Mouse (Mus musculus) hindbrain, embryonic 15.5 days (tissue): Measurements from ENCODE around the gene Adgrv1. TPM values are rescaled to one million over a fixed set of nuclear protein-coding genes. Genes with fewer than 3 reads are reported as not detected.
"Not testable (repeated sequence)": the region's sequence is repeated elsewhere in the genome, so short reads cannot be mapped to it uniquely, and the experiment has no call there.

Experiments
- ATAC-seq: fragments of 200-750 bp; cut with Nextera tagmentation; 2 replicates; pipeline ENCODE4 v1.8.0; 2017; ENCODE audit warnings: low read depth, moderate number of reproducible peaks, moderate TSS enrichment; ENCODE audit not compliant: low FRiP score
- H3K27ac ChIP-seq: fragments of 300-500 bp; sonication (generic); replicated peaks from 2 replicates; pipeline ENCODE4 v1.5.1; 2015; ENCODE audit warnings: mild to moderate bottlenecking, inconsistent platforms
- H3K27me3 ChIP-seq: fragments of 300-500 bp; sonication (generic); 2 replicates; pipeline ENCODE4 v1.6.1; 2015; ENCODE audit warnings: control low read depth, inconsistent platforms
- H3K36me3 ChIP-seq: fragments of 300-500 bp; sonication (generic); 2 replicates; pipeline ENCODE4 v1.6.1; 2015; ENCODE audit warnings: control low read depth, inconsistent platforms
- H3K4me1 ChIP-seq: fragments of 300-500 bp; sonication (generic); replicated peaks from 2 replicates; pipeline ENCODE4 v1.6.1; 2015; ENCODE audit warnings: control low read depth, inconsistent platforms
- H3K4me2 ChIP-seq: fragments of 300-500 bp; sonication (generic); 2 replicates; pipeline ENCODE4 v1.6.1; 2015; ENCODE audit warnings: moderate library complexity, mild to moderate bottlenecking, inconsistent platforms
- H3K4me3 ChIP-seq: fragments of 300-500 bp; sonication (generic); 2 replicates; pipeline ENCODE4 v1.5.1; 2015; ENCODE audit warnings: mild to moderate bottlenecking, inconsistent platforms
- H3K9ac ChIP-seq: fragments of 300-500 bp; sonication (generic); 2 replicates; pipeline ENCODE4 v1.6.1; 2015; ENCODE audit warnings: inconsistent platforms
- H3K9me3 ChIP-seq: fragments of 300-500 bp; sonication (generic); 2 replicates; pipeline ENCODE4 v1.6.1; 2016; ENCODE audit warnings: control low read depth, inconsistent platforms
- WGBS: fragments of 180-500 bp; shearing (Covaris S2); methylation state at CpG from one replicate; pipeline ENCODE4 v1.1.7; 2015; 5-methylcytosine and 5-hydroxymethylcytosine counted together
- polyA plus RNA-seq: library from polyadenylated mRNA; unstranded; fragments of >200 nt; fragmentation: Nextera tagmentation; extraction: Ambion mirVana; gene quantifications from 2 replicates; pipeline ENCODE4 v1.2.1, GENCODE M21; 2015

The Adgrv1 gene
- polyA plus RNA-seq, 1 experiment from 2014 or later, result 10.6 TPM

- H3K36me3 ChIP-seq, result no peaks in the 10 kb centered on the region
- H3K27ac ChIP-seq, result no peak overlapping the region
- H3K9ac ChIP-seq, result no peak overlapping the region
- no peaks in the 10 kb centered on the region for H3K4me1 ChIP-seq
- H3K4me2 ChIP-seq, result no peak overlapping the region
- H3K27me3 ChIP-seq, result no peaks in the 10 kb centered on the region
- H3K4me3 ChIP-seq, result no peak overlapping the region
- H3K9me3 ChIP-seq, result no peaks in the 10 kb centered on the region
- no peak for ATAC-seq
- WGBS, result 92% methylated on average over 11 of the region's 11 CpGs
Measured at GRCm38 (mm10) chr13:81644047-81644565, 11.2 kb upstream of the Adgrv1 start.

GRCm38 (mm10) chr13:81642491-81643149 is 9.7 kb upstream of the Adgrv1 start:
- 61% methylated on average over 7 of the region's 7 CpGs for WGBS
- Histone ChIP-seq H3K9ac (no peak overlapping the region), H3K4me2 (no peak overlapping the region)

GRCm38 (mm10) chr13:81641289-81642045 is 8.5 kb upstream of the Adgrv1 start:
- Histone ChIP-seq H3K4me1 (no peaks in the 10 kb centered on the region), H3K36me3 (no peaks in the 10 kb centered on the region), H3K4me3 (peak overlapping the region; percentile 17; the same call in 1 of the 2 replicates), H3K27me3 (no peaks in the 10 kb centered on the region), H3K9me3 (no peaks in the 10 kb centered on the region), H3K9ac (no peak overlapping the region), H3K27ac (no peak overlapping the region), H3K4me2 (peak overlapping the region; percentile 54)
- peak; percentile 46; the same call in 1 of the 2 replicates for ATAC-seq
- WGBS, result 2% methylated on average over 8 of the region's 8 CpGs

More at GRCm38 (mm10) chr13:81642491-81643149, 9.7 kb upstream of the Adgrv1 start:
- H3K4me1 ChIP-seq, result no peaks in the 10 kb centered on the region
- ATAC-seq, result no peak
- H3K9me3 ChIP-seq, result no peaks in the 10 kb centered on the region
- no peaks in the 10 kb centered on the region for H3K36me3 ChIP-seq
- H3K27ac ChIP-seq, result no peak overlapping the region
- no peaks in the 10 kb centered on the region for H3K27me3 ChIP-seq
- H3K4me3 ChIP-seq, result no peak overlapping the region

GRCm38 (mm10) chr13:81640881-81641280 is 7.9 kb upstream of the Adgrv1 start:
- Histone ChIP-seq H3K4me2 (peak overlapping the region; percentile 54; the same call in 1 of the 2 replicates), H3K27me3 (no peaks in the 10 kb centered on the region), H3K27ac (no peak overlapping the region), H3K4me1 (no peaks in the 10 kb centered on the region), H3K4me3 (no peak overlapping the region), H3K36me3 (no peaks in the 10 kb centered on the region), H3K9ac (no peak overlapping the region), H3K9me3 (no peaks in the 10 kb centered on the region)
- no peak; the same call in 1 of the 2 replicates for ATAC-seq
- 35% methylated on average over 6 of the region's 6 CpGs for WGBS

- ATAC-seq, result 0 out of 2 replicates have a peak, but pooled peaks have one; percentile 27
Measured at GRCm38 (mm10) chr13:81639624-81640023, 6.7 kb upstream of the Adgrv1 start.

GRCm38 (mm10) chr13:81630566-81630965 is 2.4 kb downstream of the Adgrv1 start:
- 8% methylated on average over 5 of the region's 5 CpGs for WGBS
- H3K4me3 ChIP-seq, result no peak overlapping the region

More at GRCm38 (mm10) chr13:81639624-81640023, 6.7 kb upstream of the Adgrv1 start:
- H3K36me3 ChIP-seq, result no peaks in the 10 kb centered on the region
- no peak overlapping the region for H3K27ac ChIP-seq
- H3K4me1 ChIP-seq, result no peaks in the 10 kb centered on the region
- no peak overlapping the region for H3K9ac ChIP-seq
- H3K27me3 ChIP-seq, result no peaks in the 10 kb centered on the region
- no peak overlapping the region for H3K4me2 ChIP-seq
- no peaks in the 10 kb centered on the region for H3K9me3 ChIP-seq
- 3% methylated on average over 4 of the region's 4 CpGs for WGBS
- H3K4me3 ChIP-seq, result no peak overlapping the region

GRCm38 (mm10) chr13:81629395-81629794 is 3.6 kb downstream of the Adgrv1 start:
- Histone ChIP-seq H3K4me3 (no peak overlapping the region), H3K9me3 (no peaks in the 10 kb centered on the region), H3K4me2 (no peak overlapping the region), H3K27ac (no peak overlapping the region), H3K4me1 (peaks cover 9% of the 10 kb centered on the region), H3K36me3 (no peaks in the 10 kb centered on the region), H3K9ac (no peak overlapping the region), H3K27me3 (peaks cover 6% of the 10 kb centered on the region; the same call in 1 of the 2 replicates)
- ATAC-seq, result no peak
- 25% methylated on average over 3 of the region's 3 CpGs for WGBS

More at GRCm38 (mm10) chr13:81630566-81630965, 2.4 kb downstream of the Adgrv1 start:
- no peak overlapping the region for H3K9ac ChIP-seq
- H3K4me1 ChIP-seq, result peaks cover 9% of the 10 kb centered on the region
- no peak for ATAC-seq
- H3K27me3 ChIP-seq, result peaks cover 6% of the 10 kb centered on the region; the same call in 1 of the 2 replicates
- H3K27ac ChIP-seq, result no peak overlapping the region
- H3K9me3 ChIP-seq, result no peaks in the 10 kb centered on the region
- no peaks in the 10 kb centered on the region for H3K36me3 ChIP-seq
- H3K4me2 ChIP-seq, result peak overlapping the region; percentile 17

GRCm38 (mm10) chr13:81628631-81629190 is 4.2 kb downstream of the Adgrv1 start:
- 17% methylated on average over 2 of the region's 2 CpGs for WGBS
- no peak overlapping the region for H3K27ac ChIP-seq
- no peaks in the 10 kb centered on the region for H3K36me3 ChIP-seq
- H3K4me3 ChIP-seq, result no peak overlapping the region
- no peak overlapping the region for H3K9ac ChIP-seq
- H3K27me3 ChIP-seq, result peaks cover 6% of the 10 kb centered on the region; the same call in 1 of the 2 replicates
- H3K9me3 ChIP-seq, result no peaks in the 10 kb centered on the region
- ATAC-seq, result no peak
- peaks cover 9% of the 10 kb centered on the region for H3K4me1 ChIP-seq
- H3K4me2 ChIP-seq, result no peak overlapping the region

- not testable (repeated sequence) for H3K36me3 ChIP-seq, H3K4me2 ChIP-seq, H3K9me3 ChIP-seq, H3K27me3 ChIP-seq, H3K4me3 ChIP-seq, H3K9ac ChIP-seq, H3K27ac ChIP-seq, H3K4me1 ChIP-seq
- WGBS, result 47% methylated on average over 1 of the region's 1 CpGs
- ATAC-seq, result peak; percentile 20; the same call in 1 of the 2 replicates
Measured at GRCm38 (mm10) chr13:81627861-81628260, 5.1 kb downstream of the Adgrv1 start.

GRCm38 (mm10) chr13:81610349-81610748 is 22.6 kb downstream of the Adgrv1 start:
- ATAC-seq, result no peak
- Histone ChIP-seq H3K4me2 (no peak overlapping the region), H3K9me3 (no peaks in the 10 kb centered on the region), H3K36me3 (no peaks in the 10 kb centered on the region), H3K4me1 (no peaks in the 10 kb centered on the region), H3K9ac (no peak overlapping the region), H3K27me3 (no peaks in the 10 kb centered on the region), H3K4me3 (no peak overlapping the region), H3K27ac (no peak overlapping the region)
- WGBS, result 91% methylated on average over 4 of the region's 4 CpGs

GRCm38 (mm10) chr13:81606991-81607390 is 26.0 kb downstream of the Adgrv1 start:
- Histone ChIP-seq H3K9ac (no peak overlapping the region), H3K27me3 (no peaks in the 10 kb centered on the region), H3K4me3 (no peak overlapping the region), H3K36me3 (no peaks in the 10 kb centered on the region), H3K4me1 (no peaks in the 10 kb centered on the region), H3K27ac (no peak overlapping the region), H3K9me3 (no peaks in the 10 kb centered on the region), H3K4me2 (no peak overlapping the region)
- 94% methylated on average over 2 of the region's 2 CpGs for WGBS
- no peak for ATAC-seq
